Mouse (Mus musculus) lung, postnatal 25 days (tissue): ENCODE data around the gene 4921536K21Rik.

Experiments used
- DNase-seq: peaks from one replicate; pipeline ENCODE4 v3.0.0; 2022; ENCODE audit warnings: low spot score

4921536K21Rik gene

GRCm38 (mm10) chr11:3910513-3911310 is 15.8 kb upstream of the 4921536K21Rik start:
- DNase-seq, result peak; percentile 55

GRCm38 (mm10) chr11:3909236-3909635 is 14.3 kb upstream of the 4921536K21Rik start:
- DNase-seq, result no peak

GRCm38 (mm10) chr11:3905446-3905845 is 10.5 kb upstream of the 4921536K21Rik start:
- no peak for DNase-seq

GRCm38 (mm10) chr11:3904673-3905072 is 9.8 kb upstream of the 4921536K21Rik start:
- DNase-seq, result no peak

- DNase-seq, result peak; percentile 93
These were observed 8.1 kb upstream of the 4921536K21Rik start for GRCm38 (mm10) chr11:3903046-3903445.

GRCm38 (mm10) chr11:3902516-3902915 is 7.6 kb upstream of the 4921536K21Rik start:
- DNase-seq, result peak; percentile 26

GRCm38 (mm10) chr11:3900296-3900695 is 5.4 kb upstream of the 4921536K21Rik start:
- no peak for DNase-seq

- DNase-seq, result no peak
These were observed 1.0 kb upstream of the 4921536K21Rik start for GRCm38 (mm10) chr11:3895933-3896332.

GRCm38 (mm10) chr11:3895458-3895857 is 560 bp upstream of the 4921536K21Rik start:
- no peak for DNase-seq

- DNase-seq, result no peak
These were observed 928 bp downstream of the 4921536K21Rik start for GRCm38 (mm10) chr11:3893970-3894369.

- DNase-seq, result no peak
These were observed 7.6 kb downstream of the 4921536K21Rik start for GRCm38 (mm10) chr11:3887331-3887730.

GRCm38 (mm10) chr11:3883711-3884110 is 11.2 kb downstream of the 4921536K21Rik start:
- no peak for DNase-seq

GRCm38 (mm10) chr11:3879836-3880235 is 15.1 kb downstream of the 4921536K21Rik start:
- DNase-seq, result peak; percentile 75

- no peak for DNase-seq
These were observed 16.2 kb downstream of the 4921536K21Rik start for GRCm38 (mm10) chr11:3878660-3879059.

GRCm38 (mm10) chr11:3876419-3876818 is 18.5 kb downstream of the 4921536K21Rik start:
- no peak for DNase-seq

- no peak for DNase-seq
These were observed 30.6 kb downstream of the 4921536K21Rik start for GRCm38 (mm10) chr11:3864343-3864742.

GRCm38 (mm10) chr11:3863454-3864112 is 31.3 kb downstream of the 4921536K21Rik start, which contains the start of gene Osbp2:
Gene Osbp2 (minus strand): TSS chr11:3863903.
- DNase-seq, result peak; percentile 55

GRCm38 (mm10) chr11:3862661-3863453 is 32.0 kb downstream of the 4921536K21Rik start:
- DNase-seq, result no peak

- DNase-seq, result no peak
These were observed 34.5 kb downstream of the 4921536K21Rik start for GRCm38 (mm10) chr11:3860361-3860760.

GRCm38 (mm10) chr11:3859778-3860177 is 35.1 kb downstream of the 4921536K21Rik start:
- DNase-seq, result no peak

GRCm38 (mm10) chr11:3857902-3858301 is 37.0 kb downstream of the 4921536K21Rik start:
- DNase-seq, result no peak

- no peak for DNase-seq
These were observed 39.1 kb downstream of the 4921536K21Rik start for GRCm38 (mm10) chr11:3855846-3856245.
